Mouse (Mus musculus) bone marrow macrophage, adult 2 months (primary cell): ENCODE measurements at regions not wholly inside any gene's neighbourhood (a gene's known extent, or its start where the extent isn't known, plus 50 kb on each side); places are given as distances from the start of the nearest gene placed in this dataset.

Source experiments
- H3K27ac ChIP-seq: 2 replicates; pipeline ENCODE4 v1.5.1; 2012; ENCODE audit warnings: low read depth, low read length; ENCODE audit not compliant: insufficient read depth
- H3K4me1 ChIP-seq: 2 replicates; pipeline ENCODE4 v1.6.1; 2012; ENCODE audit warnings: low read length; ENCODE audit not compliant: control insufficient read depth, insufficient read depth
- H3K4me3 ChIP-seq: 2 replicates; pipeline ENCODE4 v1.5.1; 2012; ENCODE audit warnings: mild to moderate bottlenecking, low read length, moderate library complexity; ENCODE audit not compliant: insufficient read depth
- CTCF ChIP-seq: IDR thresholded peaks from 2 replicates; pipeline ENCODE4 v1.5.1; 2012; ENCODE audit warnings: low read depth, mild to moderate bottlenecking, low read length, moderate library complexity
- POLR2A ChIP-seq: IDR thresholded peaks from 2 replicates; pipeline ENCODE4 v1.6.1; 2012; ENCODE audit warnings: mild to moderate bottlenecking, low read depth, low read length, borderline replicate concordance

GRCm38 (mm10) chr3:58072230-58072839, 224.5 kb upstream of the Pfn2 start:
- TF ChIP-seq POLR2A (no peak), CTCF (no peak)
- Histone ChIP-seq H3K27ac (no peak overlapping the region), H3K4me3 (no peak overlapping the region), H3K4me1 (no peaks in the 10 kb centered on the region)

- Histone ChIP-seq H3K4me1 (no peaks in the 10 kb centered on the region), H3K4me3 (no peak overlapping the region), H3K27ac (no peak overlapping the region)
- TF ChIP-seq CTCF = no peak
- no peak for TF ChIP-seq POLR2A
Observed at GRCm38 (mm10) chr3:58089344-58090139, 241.7 kb upstream of the Pfn2 start.

DNA sequence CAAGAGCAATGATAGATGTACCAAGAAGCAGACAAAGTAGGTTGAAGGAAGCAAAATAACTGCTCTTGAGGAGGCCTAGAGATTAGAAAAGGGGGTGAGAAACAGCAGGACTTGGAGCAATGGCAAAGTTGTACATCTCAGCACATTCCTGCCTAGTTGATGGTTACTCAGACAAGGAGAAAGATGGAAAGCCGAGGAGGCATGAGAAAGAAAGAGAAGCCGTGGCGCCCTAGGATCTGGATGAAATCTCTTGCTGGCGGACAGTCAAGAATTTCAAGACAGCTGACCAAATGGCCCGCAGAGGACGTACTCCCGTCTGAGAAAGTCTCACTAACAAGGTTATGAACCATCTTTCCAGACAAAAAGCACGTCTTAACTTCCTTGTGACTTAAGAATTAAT, 242.5 kb upstream of the Pfn2 start:
- TF ChIP-seq CTCF (no peak), POLR2A (no peak)
- no peak overlapping the region for H3K4me3 ChIP-seq
- H3K4me1 ChIP-seq = no peaks in the 10 kb centered on the region
- no peak overlapping the region for H3K27ac ChIP-seq

- no peak overlapping the region for H3K4me3 ChIP-seq
- H3K27ac ChIP-seq = no peak overlapping the region
- TF ChIP-seq CTCF (no peak), POLR2A (no peak)
- H3K4me1 ChIP-seq = no peaks in the 10 kb centered on the region
Observed at GRCm38 (mm10) chr3:58091466-58092176, 243.7 kb upstream of the Pfn2 start.

GRCm38 (mm10) chr3:58110911-58111476, 263.1 kb upstream of the Pfn2 start:
- no peaks in the 10 kb centered on the region for H3K4me1 ChIP-seq
- no peak overlapping the region for H3K27ac ChIP-seq
- TF ChIP-seq POLR2A (no peak), CTCF (no peak)
- no peak overlapping the region for H3K4me3 ChIP-seq

GRCm38 (mm10) chr3:58112431-58112856, 264.6 kb upstream of the Pfn2 start:
- H3K4me3 ChIP-seq = no peak overlapping the region
- no peak overlapping the region for H3K27ac ChIP-seq
- no peak for TF ChIP-seq POLR2A
- TF ChIP-seq CTCF = no peak
- H3K4me1 ChIP-seq = no peaks in the 10 kb centered on the region

GRCm38 (mm10) chr3:58113941-58114340, 266.1 kb upstream of the Pfn2 start:
- no peak overlapping the region for H3K4me3 ChIP-seq
- H3K4me1 ChIP-seq = no peaks in the 10 kb centered on the region
- H3K27ac ChIP-seq = no peak overlapping the region
- TF ChIP-seq CTCF = no peak
- TF ChIP-seq POLR2A = no peak

DNA sequence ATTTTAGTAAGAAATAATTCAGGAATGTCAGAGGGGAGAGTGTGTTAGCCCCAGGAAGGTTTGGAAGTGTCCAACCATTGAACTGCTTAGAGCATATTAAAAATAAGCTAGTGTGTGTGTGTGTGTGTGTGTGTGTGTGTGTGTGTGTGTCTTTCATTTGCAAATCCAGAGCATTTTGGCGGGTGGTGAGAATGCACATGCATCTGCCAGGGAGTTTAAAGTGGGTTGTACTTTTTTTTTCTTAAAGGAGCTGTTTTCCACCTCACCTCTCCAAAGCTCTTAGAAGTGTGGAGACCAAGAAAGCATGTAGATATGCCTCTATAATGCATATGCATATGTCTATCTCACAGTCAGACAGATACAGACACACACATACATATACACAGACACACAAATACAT, 267.6 kb upstream of the Pfn2 start:
- no peak for TF ChIP-seq CTCF
- TF ChIP-seq POLR2A = no peak
- H3K4me3 ChIP-seq = no peak overlapping the region
- H3K27ac ChIP-seq = no peak overlapping the region
- H3K4me1 ChIP-seq = no peaks in the 10 kb centered on the region

- H3K4me1 ChIP-seq = no peaks in the 10 kb centered on the region
- TF ChIP-seq CTCF (no peak), POLR2A (no peak)
- H3K4me3 ChIP-seq = no peak overlapping the region
- H3K27ac ChIP-seq = no peak overlapping the region
Observed at GRCm38 (mm10) chr3:58116848-58117247, 269.0 kb upstream of the Pfn2 start.

GRCm38 (mm10) chr3:58120051-58120450, 272.2 kb upstream of the Pfn2 start:
- TF ChIP-seq CTCF = no peak
- no peak for TF ChIP-seq POLR2A
- Histone ChIP-seq H3K4me3 (no peak overlapping the region), H3K27ac (no peak overlapping the region), H3K4me1 (0 out of 2 replicates have a peak, but pooled peaks cover 3% of the 10 kb centered on the region)
